Mouse (Mus musculus): ENCODE measurements around the gene Fam222a. TPM values are rescaled to one million over a fixed set of nuclear protein-coding genes. Genes with fewer than 3 reads are reported as not detected.

The Fam222a gene
- polyA plus RNA-seq, 1 experiment from 2014 or later: 5.8 TPM

DNA sequence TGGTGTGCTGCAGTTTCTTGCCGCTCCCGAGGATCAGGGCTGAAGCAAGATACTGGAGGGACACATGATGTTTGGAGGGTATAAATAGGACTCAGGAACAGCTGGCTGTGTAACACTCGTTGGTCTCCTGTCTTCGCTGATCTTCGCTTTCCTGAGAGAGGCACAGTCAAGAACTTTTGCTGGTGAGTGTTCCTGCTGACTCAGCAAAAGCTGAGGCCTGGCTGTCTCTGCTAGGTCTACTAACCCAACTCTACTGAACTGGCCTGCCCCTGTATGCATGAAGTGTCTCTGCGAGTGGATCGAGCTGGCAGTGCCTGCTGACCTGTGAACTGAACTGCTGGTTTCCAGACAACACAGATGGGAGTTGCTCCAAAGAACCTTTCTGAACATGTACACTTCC is 3.8 kb upstream of the Fam222a start:
- Histone ChIP-seq H3K4me3 (no peak overlapping the region), H3K27ac (no peak overlapping the region), H3K36me3 (no peaks in the 10 kb centered on the region), H3K4me2 (no peak overlapping the region), H3K9ac (no peak overlapping the region), H3K9me3 (no peaks in the 10 kb centered on the region; the same call in 1 of the 2 replicates), H3K27me3 (peaks cover 13% of the 10 kb centered on the region; the same call in 1 of the 2 replicates), H3K4me1 (replicated peaks) (peaks cover 25% of the 10 kb centered on the region)
- no peak for ATAC-seq (ENCODE audit: low FRiP score)
- whole genome bisulfite sequencing: 95% methylated on average over 7 of the region's 7 CpGs

DNA sequence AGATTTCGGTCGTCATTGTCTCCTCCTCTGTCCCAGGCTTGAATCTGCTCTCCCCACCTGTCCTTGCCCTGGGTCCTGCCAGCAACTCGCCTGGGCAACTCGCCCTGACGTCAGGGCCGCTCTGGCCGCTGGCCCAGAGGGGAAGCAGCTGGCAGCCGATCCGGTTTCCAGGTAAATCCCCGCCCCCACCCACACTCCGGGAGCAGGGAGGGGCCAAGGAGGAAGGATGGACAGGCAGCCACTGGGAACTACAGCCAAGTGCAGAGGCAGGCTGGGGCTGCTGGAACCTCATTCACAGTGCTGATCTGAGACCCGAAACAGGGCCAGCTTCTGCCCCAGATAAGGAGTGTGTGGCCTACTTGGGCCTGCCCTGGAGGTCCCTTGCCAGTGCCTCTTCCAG is 2.5 kb upstream of the Fam222a start:
- H3K36me3 ChIP-seq: no peaks in the 10 kb centered on the region
- peaks cover 13% of the 10 kb centered on the region; the same call in 1 of the 2 replicates for H3K27me3 ChIP-seq
- no peak for ATAC-seq (ENCODE audit: low FRiP score)
- H3K27ac ChIP-seq: no peak overlapping the region
- no peak overlapping the region for H3K4me2 ChIP-seq
- WGBS: 18% methylated on average over 12 of the region's 12 CpGs
- peak overlapping the region; percentile 43; the same call in 1 of the 2 replicates for H3K9ac ChIP-seq
- peaks cover 37% of the 10 kb centered on the region for H3K4me1 ChIP-seq (replicated peaks)
- H3K4me3 ChIP-seq: no peak overlapping the region
- H3K9me3 ChIP-seq: no peaks in the 10 kb centered on the region; the same call in 1 of the 2 replicates

DNA sequence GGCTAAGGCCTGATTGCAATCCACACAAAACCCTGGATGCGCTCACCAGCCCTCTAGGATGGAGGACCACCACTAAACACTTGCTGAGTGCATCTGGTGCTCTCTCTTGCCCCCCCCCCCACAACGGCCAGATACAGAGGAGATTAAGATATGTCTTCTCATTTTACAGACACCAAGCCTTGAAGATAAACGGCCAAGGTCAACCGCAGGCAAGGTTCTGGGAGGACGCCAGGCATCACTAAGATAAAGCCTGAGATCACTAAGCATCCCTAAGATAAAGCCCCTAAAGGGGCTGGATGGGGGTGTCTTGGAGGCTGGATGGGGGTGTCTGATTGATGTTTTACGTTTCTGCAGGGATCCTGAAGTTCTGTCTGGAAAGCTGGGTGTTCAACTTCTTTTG is 2.1 kb upstream of the Fam222a start:
- H3K4me1 ChIP-seq (replicated peaks): peaks cover 37% of the 10 kb centered on the region
- no peak for ATAC-seq (ENCODE audit: low FRiP score)
- no peak overlapping the region for H3K4me2 ChIP-seq
- WGBS: 79% methylated on average over 6 of the region's 6 CpGs
- H3K9me3 ChIP-seq: no peaks in the 10 kb centered on the region; the same call in 1 of the 2 replicates
- H3K27ac ChIP-seq: no peak overlapping the region
- H3K9ac ChIP-seq: peak overlapping the region; percentile 43; the same call in 1 of the 2 replicates
- peaks cover 13% of the 10 kb centered on the region; the same call in 1 of the 2 replicates for H3K27me3 ChIP-seq
- H3K4me3 ChIP-seq: no peak overlapping the region
- H3K36me3 ChIP-seq: no peaks in the 10 kb centered on the region

DNA sequence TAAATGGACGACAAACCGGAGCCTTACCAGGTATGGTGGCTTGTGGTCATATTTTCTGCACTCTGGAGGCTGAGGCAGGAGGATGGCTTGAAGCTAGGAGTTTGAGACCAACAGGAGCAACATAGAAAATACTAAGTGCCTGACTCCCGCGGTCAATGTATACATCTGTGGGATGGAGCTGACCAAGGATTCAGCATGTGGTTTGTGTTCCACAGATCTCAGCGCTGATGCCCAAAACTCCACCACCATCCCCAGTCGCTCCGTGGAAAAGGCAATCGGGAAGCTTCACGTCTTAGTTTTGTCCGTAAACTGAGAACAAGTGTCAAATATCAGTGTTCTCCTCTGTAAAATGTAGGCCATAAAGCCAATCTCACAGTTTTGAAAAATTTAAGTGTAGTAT is 1.4 kb upstream of the Fam222a start:
- WGBS: 89% methylated on average over 10 of the region's 10 CpGs
- 0 out of 2 replicates have a peak overlapping the region, but pooled peaks have one; percentile 81 for H3K4me2 ChIP-seq
- H3K4me1 ChIP-seq (replicated peaks): peaks cover 40% of the 10 kb centered on the region
- H3K27ac ChIP-seq: no peak overlapping the region
- ATAC-seq (ENCODE audit: low FRiP score): no peak
- no peak overlapping the region for H3K4me3 ChIP-seq
- H3K9me3 ChIP-seq: no peaks in the 10 kb centered on the region; the same call in 1 of the 2 replicates
- no peaks in the 10 kb centered on the region for H3K36me3 ChIP-seq
- no peak overlapping the region for H3K9ac ChIP-seq
- peaks cover 13% of the 10 kb centered on the region; the same call in 1 of the 2 replicates for H3K27me3 ChIP-seq

DNA sequence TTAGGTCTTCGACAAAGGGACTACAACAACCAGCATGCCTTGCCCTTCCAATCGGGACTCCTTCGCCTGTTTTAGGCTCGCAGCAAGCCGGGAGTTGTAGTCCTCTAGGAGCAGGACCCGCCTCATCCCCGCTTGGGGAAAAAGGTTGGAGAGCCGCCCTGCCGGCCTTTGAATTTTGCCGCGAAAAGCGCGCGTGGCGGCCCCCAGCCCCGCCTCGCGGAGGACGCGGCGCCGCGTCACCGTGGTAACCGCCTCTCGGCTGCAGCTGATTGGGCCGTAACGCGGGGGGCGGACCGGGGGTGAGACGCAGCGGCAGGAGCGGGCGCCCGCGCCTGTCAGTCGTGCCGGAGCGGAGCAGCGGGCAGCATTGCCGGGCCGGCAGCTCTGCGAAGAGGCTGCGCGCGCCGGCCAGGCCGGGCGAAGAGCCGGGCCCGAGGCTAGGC is 720 bp upstream of the Fam222a start:
- ATAC-seq (ENCODE audit: low FRiP score): peak; percentile 91
- H3K9ac ChIP-seq: peak overlapping the region; percentile 90
- no peaks in the 10 kb centered on the region; the same call in 1 of the 2 replicates for H3K9me3 ChIP-seq
- peak overlapping the region; percentile 95 for H3K27ac ChIP-seq
- H3K36me3 ChIP-seq: no peaks in the 10 kb centered on the region
- peak overlapping the region; percentile 82 for H3K4me3 ChIP-seq
- peaks cover 46% of the 10 kb centered on the region for H3K4me1 ChIP-seq (replicated peaks)
- peak overlapping the region; percentile 81 for H3K4me2 ChIP-seq
- peaks cover 13% of the 10 kb centered on the region; the same call in 1 of the 2 replicates for H3K27me3 ChIP-seq
- under 1% methylated on average over 46 of the region's 52 CpGs for WGBS

DNA sequence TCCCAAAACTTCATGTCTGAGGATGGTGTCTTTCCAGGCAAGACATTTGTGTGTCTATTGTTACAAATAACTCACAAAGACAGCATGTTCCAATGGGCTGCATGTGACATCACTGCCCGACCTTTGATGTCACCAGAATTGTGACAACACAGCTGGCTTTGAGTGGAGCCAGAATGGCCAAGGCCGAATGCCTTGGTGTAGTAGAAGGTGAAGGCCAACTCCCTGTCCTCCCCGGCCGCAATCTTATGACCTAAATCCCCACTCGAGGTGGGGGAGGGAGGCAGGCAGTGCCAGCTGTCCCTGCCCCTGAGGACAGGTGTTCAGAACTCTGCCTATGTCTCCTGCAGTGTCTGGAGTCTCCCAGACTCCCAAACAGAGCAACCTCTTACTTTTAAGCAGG is 1.0 kb downstream of the Fam222a start:
- Histone ChIP-seq H3K9me3 (no peaks in the 10 kb centered on the region), H3K4me2 (peak overlapping the region; percentile 81), H3K36me3 (no peaks in the 10 kb centered on the region), H3K27ac (no peak overlapping the region), H3K4me1 (replicated peaks) (peaks cover 63% of the 10 kb centered on the region), H3K9ac (peak overlapping the region; percentile 90), H3K4me3 (peak overlapping the region; percentile 82), H3K27me3 (peaks cover 13% of the 10 kb centered on the region; the same call in 1 of the 2 replicates)
- ATAC-seq (ENCODE audit: low FRiP score): no peak
- WGBS: 13% methylated on average over 5 of the region's 5 CpGs

DNA sequence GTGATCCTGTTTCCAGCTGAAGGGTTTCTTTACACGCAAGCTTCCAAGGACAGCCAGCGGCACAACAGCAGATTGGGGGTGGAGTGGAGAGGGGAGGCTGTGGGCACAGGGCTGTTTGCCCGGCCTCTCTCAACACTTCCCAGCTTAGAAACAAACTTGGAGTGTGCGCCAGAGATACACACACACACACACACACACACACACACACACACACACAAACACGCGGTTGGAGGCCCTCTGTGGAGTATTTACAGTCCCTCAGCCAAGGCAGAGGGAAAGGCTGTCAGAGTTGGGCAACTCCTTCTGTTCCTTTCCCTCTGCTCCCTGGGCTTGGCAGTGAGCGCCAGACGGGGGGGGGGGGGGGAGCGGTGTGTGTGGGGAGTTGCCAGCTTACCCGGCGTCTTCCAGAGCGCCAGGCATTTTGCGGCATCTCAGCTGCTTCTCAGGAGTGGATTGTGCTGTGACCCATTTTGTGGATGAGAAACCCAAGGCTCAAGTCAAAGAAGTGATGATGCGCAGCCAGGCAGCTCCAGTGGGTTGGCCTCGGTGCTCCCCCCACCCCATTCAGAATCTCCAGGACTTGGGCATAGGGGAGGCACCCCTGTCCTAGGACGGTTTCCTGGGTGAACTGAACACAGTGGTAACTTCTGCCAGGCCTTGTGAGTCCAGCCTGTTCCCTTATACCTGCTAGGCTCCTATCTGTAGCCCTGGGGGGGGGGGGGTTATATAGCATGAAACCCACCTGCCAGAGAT is 2.3 kb downstream of the Fam222a start:
- peak overlapping the region; percentile 82 for H3K4me3 ChIP-seq
- ATAC-seq (ENCODE audit: low FRiP score): no peak
- H3K4me1 ChIP-seq (replicated peaks): peaks cover 73% of the 10 kb centered on the region
- H3K36me3 ChIP-seq: no peaks in the 10 kb centered on the region
- no peaks in the 10 kb centered on the region for H3K9me3 ChIP-seq
- H3K27me3 ChIP-seq: peaks cover 8% of the 10 kb centered on the region; the same call in 1 of the 2 replicates
- peak overlapping the region; percentile 90 for H3K9ac ChIP-seq
- 21% methylated on average over 11 of the region's 16 CpGs for WGBS
- peak overlapping the region; percentile 93 for H3K27ac ChIP-seq
- H3K4me2 ChIP-seq: peak overlapping the region; percentile 81

DNA sequence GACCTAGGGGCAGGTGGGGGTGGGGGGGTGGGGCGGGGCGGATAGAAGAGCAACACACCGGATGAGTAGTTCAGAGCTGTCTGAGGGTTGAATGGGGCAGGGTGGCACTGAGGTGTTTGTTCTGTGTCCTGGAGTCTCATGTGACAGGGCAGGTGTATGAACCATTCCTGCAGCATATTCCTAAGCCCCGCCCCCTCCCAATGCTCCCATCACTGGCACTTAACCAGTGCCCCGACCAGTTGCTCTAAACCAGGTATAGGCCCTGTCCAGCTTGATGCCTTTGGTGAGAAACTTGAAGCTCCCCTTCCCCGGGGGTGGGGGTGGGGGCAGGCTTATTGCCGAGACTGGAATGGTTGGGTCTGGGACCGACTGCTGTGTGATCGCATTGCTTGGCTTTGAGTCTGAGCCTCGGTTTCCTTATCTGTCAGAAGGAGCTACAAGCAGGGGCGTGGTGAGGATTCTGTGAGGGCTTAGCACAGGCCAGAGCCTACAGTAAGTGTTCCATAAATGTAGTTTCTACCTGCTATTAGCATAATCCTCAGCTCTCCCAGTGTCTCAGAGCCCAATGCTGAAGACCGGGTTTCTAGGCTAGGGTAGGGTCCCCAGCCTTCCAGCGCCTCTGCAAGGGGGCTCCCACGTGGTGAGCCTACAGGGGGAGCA is 3.1 kb downstream of the Fam222a start:
- H3K27me3 ChIP-seq: no peaks in the 10 kb centered on the region
- H3K9ac ChIP-seq: peak overlapping the region; percentile 78
- H3K4me2 ChIP-seq: peak overlapping the region; percentile 81
- H3K9me3 ChIP-seq: no peaks in the 10 kb centered on the region
- WGBS: 6% methylated on average over 13 of the region's 14 CpGs
- ATAC-seq (ENCODE audit: low FRiP score): no peak
- no peaks in the 10 kb centered on the region for H3K36me3 ChIP-seq
- H3K27ac ChIP-seq: peak overlapping the region; percentile 93
- H3K4me1 ChIP-seq (replicated peaks): peaks cover 76% of the 10 kb centered on the region
- H3K4me3 ChIP-seq: peak overlapping the region; percentile 82

DNA sequence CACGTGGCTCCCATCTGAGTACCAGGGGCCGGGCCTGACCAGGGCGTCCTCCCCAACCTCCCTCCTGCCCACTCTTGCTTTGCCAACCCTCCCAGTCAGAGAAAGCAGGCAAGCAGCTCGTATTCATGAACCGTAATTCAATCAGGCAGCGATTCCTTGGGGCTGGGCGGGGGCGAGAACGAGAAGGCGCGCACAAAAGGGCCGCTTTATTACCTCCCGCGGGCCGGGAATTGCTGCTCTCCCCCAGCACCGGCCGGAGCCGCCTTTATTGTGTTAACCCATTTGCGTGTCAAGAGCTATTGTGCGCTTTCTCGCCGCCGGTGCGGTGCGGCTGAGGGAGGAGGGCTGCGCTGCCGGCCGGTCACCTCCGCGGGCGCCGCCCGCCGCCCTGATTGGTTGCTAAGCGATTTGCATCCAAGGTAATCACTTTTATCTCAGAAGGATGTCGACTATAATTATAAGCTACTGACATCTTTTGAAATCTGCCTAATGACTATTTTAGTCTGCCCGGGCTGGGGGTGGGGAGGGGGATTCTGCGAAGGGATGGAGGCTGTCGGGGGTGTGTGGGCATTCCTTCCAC is 3.7 kb downstream of the Fam222a start:
- peak overlapping the region; percentile 82 for H3K4me3 ChIP-seq
- under 1% methylated on average over 39 of the region's 39 CpGs for WGBS
- H3K4me2 ChIP-seq: peak overlapping the region; percentile 81
- H3K36me3 ChIP-seq: no peaks in the 10 kb centered on the region
- no peaks in the 10 kb centered on the region for H3K27me3 ChIP-seq
- no peaks in the 10 kb centered on the region for H3K9me3 ChIP-seq
- no peak for ATAC-seq (ENCODE audit: low FRiP score)
- H3K27ac ChIP-seq: peak overlapping the region; percentile 93
- H3K4me1 ChIP-seq (replicated peaks): peaks cover 82% of the 10 kb centered on the region
- H3K9ac ChIP-seq: peak overlapping the region; percentile 78

DNA sequence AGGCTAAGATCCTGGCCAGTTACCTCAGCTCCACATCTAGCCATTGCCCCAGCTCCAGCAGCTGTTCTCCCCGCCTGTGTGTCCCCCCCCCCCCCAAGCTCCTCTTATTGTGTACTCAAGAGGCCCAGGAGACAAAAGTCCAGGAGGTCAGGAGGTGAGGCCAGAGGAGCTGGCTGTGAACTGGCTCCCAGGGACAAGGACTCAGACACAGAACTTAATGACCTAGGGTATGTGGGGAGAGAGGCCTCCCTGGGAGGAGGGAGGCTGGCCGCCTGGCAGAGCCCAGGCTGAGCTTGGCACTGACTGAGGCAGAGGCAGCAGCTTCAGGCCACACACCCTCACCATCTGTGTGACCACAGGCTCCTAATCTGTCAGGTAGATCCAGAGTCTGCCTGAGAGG is 5.2 kb downstream of the Fam222a start:
- no peaks in the 10 kb centered on the region for H3K27me3 ChIP-seq
- WGBS: 8% methylated on average over 2 of the region's 2 CpGs
- H3K9me3 ChIP-seq: no peaks in the 10 kb centered on the region
- peak overlapping the region; percentile 58; the same call in 1 of the 2 replicates for H3K9ac ChIP-seq
- peak overlapping the region; percentile 93; the same call in 1 of the 2 replicates for H3K27ac ChIP-seq
- H3K36me3 ChIP-seq: no peaks in the 10 kb centered on the region
- no peak for ATAC-seq (ENCODE audit: low FRiP score)
- peak overlapping the region; percentile 82; the same call in 1 of the 2 replicates for H3K4me3 ChIP-seq
- peak overlapping the region; percentile 81 for H3K4me2 ChIP-seq
- peaks cover 97% of the 10 kb centered on the region for H3K4me1 ChIP-seq (replicated peaks)

DNA sequence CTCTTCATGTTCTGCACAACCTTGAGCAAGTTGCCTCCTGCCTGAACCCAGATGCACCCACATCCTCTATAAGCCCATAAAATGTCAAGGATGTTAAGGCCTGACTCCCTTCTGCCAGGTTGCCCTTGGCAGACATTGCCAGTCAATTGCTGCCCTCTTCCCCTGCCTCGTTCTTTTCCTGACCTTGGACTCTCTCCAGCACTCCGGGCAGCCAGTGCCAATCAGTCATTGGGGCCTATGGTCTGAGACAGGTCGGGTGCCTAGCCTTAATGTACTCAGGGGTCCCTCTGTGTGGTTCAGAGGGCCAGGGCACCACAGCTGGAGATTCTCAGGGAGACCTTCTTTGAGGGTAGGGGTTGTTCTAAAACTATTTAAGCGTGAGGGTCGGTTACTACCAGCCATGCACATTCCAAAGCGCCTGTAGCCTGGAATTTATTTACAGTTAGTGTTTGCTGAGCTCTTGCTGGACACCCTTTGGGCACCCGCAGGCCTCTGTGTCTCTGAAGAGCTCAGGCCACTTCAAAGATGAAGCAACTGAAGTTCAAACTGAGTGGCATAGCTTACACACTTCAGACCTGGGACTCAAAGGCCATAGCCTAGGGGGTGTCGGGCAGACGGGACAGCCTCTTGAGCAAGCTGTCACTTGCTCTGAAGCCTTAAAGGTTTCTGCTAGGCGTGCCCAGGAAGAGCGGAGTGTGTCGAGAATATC is 6.3 kb downstream of the Fam222a start:
- Histone ChIP-seq H3K4me3 (peak overlapping the region; percentile 14; the same call in 1 of the 2 replicates), H3K9ac (no peak overlapping the region), H3K4me1 (replicated peaks) (peaks cover 96% of the 10 kb centered on the region), H3K36me3 (no peaks in the 10 kb centered on the region), H3K27me3 (no peaks in the 10 kb centered on the region), H3K27ac (peak overlapping the region; percentile 69; the same call in 1 of the 2 replicates), H3K9me3 (no peaks in the 10 kb centered on the region), H3K4me2 (peak overlapping the region; percentile 81)
- ATAC-seq (ENCODE audit: low FRiP score): no peak
- WGBS: 61% methylated on average over 12 of the region's 12 CpGs

All from hindbrain, embryonic 13.5 days (tissue).